Mouse (Mus musculus) natural killer cell, adult 2 months (primary cell): ENCODE data around the gene Casc1.
"Not testable (repeated sequence)": the region's sequence is repeated elsewhere in the genome, so short reads cannot be mapped to it uniquely, and the experiment has no call there.

Source experiments
- DNase-seq, 2 experiments: peaks; one replicate each; pipeline ENCODE4 v3.0.0; 2022; ENCODE audit warnings: low spot score in 2 of 2

Casc1 gene

GRCm38 (mm10) chr6:145136831-145137230 is 74.0 kb downstream of the Casc1 start:
- no peak for DNase-seq

- DNase-seq: no peak
Measured at GRCm38 (mm10) chr6:145135804-145136203, 75.0 kb downstream of the Casc1 start.

- no peak for DNase-seq
Measured at GRCm38 (mm10) chr6:145135295-145135694, 75.5 kb downstream of the Casc1 start.

- not testable (repeated sequence) for DNase-seq
Measured at GRCm38 (mm10) chr6:145132969-145133368, 77.8 kb downstream of the Casc1 start.

- no peak for DNase-seq
Measured at GRCm38 (mm10) chr6:145131991-145132390, 78.8 kb downstream of the Casc1 start.

GRCm38 (mm10) chr6:145129563-145129962 is 81.2 kb downstream of the Casc1 start:
- DNase-seq: no peak

- DNase-seq: no peak
Measured at GRCm38 (mm10) chr6:145127652-145128051, 83.2 kb downstream of the Casc1 start.

- no peak for DNase-seq
Measured at GRCm38 (mm10) chr6:145125591-145126113, 85.2 kb downstream of the Casc1 start.
